Mouse (Mus musculus): ENCODE measurements at regions not wholly inside any gene's neighbourhood (a gene's known extent, or its start where the extent isn't known, plus 50 kb on each side); places are given as distances from the start of the nearest gene placed in this dataset.

GRCm38 (mm10) chr15:87335737-87336136, 208.4 kb upstream of the Fam19a5 start:
- TF ChIP-seq CTCF (IDR thresholded peaks at IDR 0.05; ENCODE audit: control insufficient read depth, insufficient read depth, insufficient replicate concordance, low read depth, low read length) (no peak), POLR2A (IDR thresholded peaks at IDR 0.05; ENCODE audit: control insufficient read depth, low read depth, low read length) (no peak)

Measured in testis, adult 2 months (tissue).